Mouse (Mus musculus): ENCODE data around the gene Casq2. TPM values are rescaled to one million over a fixed set of nuclear protein-coding genes. Genes with fewer than 3 reads are reported as not detected.
A peak's percentile ranks its signal among the peaks of the same experiment; 100 is the strongest.

The Casq2 gene
- polyA plus RNA-seq, 1 experiment from 2014 or later = 0.17 TPM

DNA sequence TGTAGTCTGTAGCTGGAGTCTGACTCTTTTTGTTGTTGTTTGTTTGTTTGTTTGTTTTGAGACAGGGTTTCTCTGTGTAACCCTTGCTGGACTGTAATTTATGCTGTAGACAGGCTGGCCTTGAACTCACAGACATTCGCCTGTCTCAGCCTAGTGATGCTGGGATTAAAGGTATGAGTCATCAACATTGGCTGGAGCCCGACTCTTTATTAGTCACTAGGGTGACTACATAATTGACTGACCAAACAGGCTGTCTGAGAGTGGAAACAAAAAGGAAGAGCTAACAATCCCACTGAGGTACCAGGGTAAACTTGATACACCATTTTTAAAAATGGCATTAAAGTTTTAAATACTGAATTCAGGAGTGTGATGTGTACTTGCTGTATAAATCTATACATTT lies 96.4 kb downstream of the Casq2 start:
- H3K27me3 ChIP-seq = no peaks in the 10 kb centered on the region
- no peak for ATAC-seq
- DNase-seq (ENCODE audit: low read depth, low spot score) = no peak
- ChIA-PET POLR2A (no interaction called here), CTCF (interaction anchor here (1.0 kb wide), 2 partner anchors 10 to 61 kb away, joined by 4 read pairs; no protein-coding TSS in a partner anchor)
- in situ Hi-C loops (cut with MboI; ENCODE audit: low pct_unique_long_range_greater_than_20kb) = no loop called here
- no peak for TF ChIP-seq CTCF (IDR thresholded peaks at IDR 0.05)

DNA sequence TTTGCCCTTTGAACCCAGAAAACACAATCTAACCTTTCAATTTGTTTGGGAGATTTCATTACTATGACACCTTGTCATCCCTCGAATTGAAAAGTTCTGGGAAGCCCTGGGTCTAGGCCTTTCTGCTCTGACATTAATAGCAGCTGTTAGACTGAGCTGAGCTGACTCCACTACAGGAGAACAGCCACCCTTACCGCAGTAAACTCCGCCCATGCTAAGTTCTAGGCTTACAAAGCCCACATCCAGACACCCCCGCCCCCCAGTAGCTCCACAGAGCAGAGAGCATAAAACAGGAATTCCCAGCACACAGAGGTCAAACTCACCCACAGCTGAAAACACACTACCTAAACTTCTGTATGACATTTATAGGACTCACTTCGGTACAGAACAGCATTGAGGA lies 98.5 kb downstream of the Casq2 start:
- no peak for DNase-seq (ENCODE audit: low read depth, low spot score)
- in situ Hi-C loops (cut with MboI; ENCODE audit: low pct_unique_long_range_greater_than_20kb) = no loop called here
- H3K27me3 ChIP-seq = no peaks in the 10 kb centered on the region
- ATAC-seq = no peak
- POLR2A ChIA-PET = interaction anchor here (1.5 kb wide), 1 partner anchor 15 kb away, joined by 4 read pairs; no protein-coding TSS in a partner anchor
- CTCF ChIA-PET = interaction anchor here (1.3 to 1.5 kb wide), 2 partner anchors 9 to 41 kb away, joined by 3 to 4 read pairs; no protein-coding TSS in a partner anchor
- TF ChIP-seq CTCF (IDR thresholded peaks at IDR 0.05) = no peak

DNA sequence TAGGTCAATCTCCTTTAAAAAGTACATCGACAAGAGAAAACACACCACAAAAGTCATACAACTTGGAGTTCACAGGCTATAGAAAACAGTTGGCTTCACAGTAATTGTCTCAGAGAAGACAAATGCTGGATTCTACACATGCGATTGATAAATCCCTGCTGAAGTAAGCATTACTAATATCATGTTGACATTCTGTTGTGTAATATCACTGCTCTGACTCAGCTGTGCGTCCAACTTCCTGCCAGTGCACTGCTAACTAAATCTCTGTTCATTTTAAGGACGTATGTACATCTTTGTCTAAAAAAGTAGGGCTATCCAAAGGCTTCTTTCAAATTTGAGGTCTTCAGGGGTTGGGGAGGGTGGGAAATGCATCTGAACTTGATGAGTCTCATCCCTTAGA lies 101.2 kb downstream of the Casq2 start:
- TF ChIP-seq CTCF (IDR thresholded peaks at IDR 0.05) = no peak
- ChIA-PET CTCF (no interaction called here), POLR2A (no interaction called here)
- no peak for DNase-seq (ENCODE audit: low read depth, low spot score)
- ATAC-seq = no peak
- no peaks in the 10 kb centered on the region for H3K27me3 ChIP-seq
- in situ Hi-C loops (cut with MboI; ENCODE audit: low pct_unique_long_range_greater_than_20kb) = no loop called here

DNA sequence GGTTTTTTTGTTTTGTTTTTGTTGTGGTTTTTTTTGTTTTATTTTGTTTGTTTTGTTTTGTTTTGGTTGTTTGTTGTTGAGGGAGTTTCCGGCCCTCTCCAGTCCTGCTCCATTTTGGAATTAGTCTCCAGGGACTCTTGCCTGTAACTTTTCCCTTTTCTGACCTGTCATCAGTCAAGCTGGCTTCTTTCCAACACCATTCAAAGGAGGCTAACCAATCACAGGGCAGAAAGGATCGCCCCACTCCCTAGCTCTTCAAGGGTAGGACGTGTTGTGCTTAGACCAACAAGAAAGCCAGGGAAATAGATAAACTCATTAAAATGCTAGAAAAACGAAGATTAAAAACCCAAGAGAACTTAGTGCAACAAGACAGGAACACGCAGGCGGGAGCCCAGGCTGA lies 102.8 kb downstream of the Casq2 start:
- ATAC-seq = no peak
- in situ Hi-C loops (cut with MboI; ENCODE audit: low pct_unique_long_range_greater_than_20kb) = no loop called here
- no peak for DNase-seq (ENCODE audit: low read depth, low spot score)
- H3K27me3 ChIP-seq = no peaks in the 10 kb centered on the region
- POLR2A ChIA-PET = no interaction called here
- TF ChIP-seq CTCF (IDR thresholded peaks at IDR 0.05) = no peak
- CTCF ChIA-PET = no interaction called here

DNA sequence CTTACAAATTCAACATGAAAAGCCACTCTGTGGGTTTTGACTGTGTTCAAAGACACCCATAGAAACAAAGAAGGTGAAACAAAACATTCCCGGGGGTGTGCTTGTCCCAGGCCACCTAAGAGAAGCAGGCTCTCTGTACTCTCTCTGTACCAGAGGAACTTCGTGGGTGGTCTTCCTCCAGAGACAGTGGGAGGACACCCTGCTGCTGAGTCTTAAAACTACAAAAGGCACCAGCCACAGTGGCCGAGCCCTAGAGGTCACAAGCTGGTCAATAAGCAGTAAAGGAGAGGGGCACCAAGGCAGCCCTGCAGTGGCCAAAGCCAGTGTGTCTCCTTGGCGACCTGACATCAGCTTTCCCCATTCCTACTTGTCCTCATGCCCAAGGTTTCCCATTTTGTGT lies 103.8 kb downstream of the Casq2 start:
- no peak for DNase-seq (ENCODE audit: low read depth, low spot score)
- ChIA-PET CTCF (no interaction called here), POLR2A (no interaction called here)
- TF ChIP-seq CTCF (IDR thresholded peaks at IDR 0.05) = no peak
- ATAC-seq = no peak
- no peaks in the 10 kb centered on the region for H3K27me3 ChIP-seq
- in situ Hi-C loops (cut with MboI; ENCODE audit: low pct_unique_long_range_greater_than_20kb) = no loop called here

DNA sequence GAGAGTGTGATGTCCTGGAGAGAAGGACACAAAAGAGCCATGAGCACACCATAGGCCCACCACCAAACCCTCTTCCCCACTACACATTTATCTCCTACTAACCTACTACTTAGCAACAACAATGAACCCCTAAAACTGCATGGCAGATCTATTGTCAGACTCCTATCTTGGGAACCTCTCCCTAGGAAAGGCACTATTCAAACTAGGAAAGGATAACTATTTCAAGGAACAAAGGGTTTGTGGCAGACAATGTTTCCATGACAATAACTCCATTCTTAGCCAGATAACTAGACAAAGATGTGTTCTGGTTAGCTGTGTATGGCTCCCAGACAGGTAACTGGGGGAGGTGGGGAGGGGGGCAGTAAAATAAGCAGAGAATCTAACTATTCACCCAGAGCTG lies 104.4 kb downstream of the Casq2 start:
- POLR2A ChIA-PET = no interaction called here
- in situ Hi-C loops (cut with MboI; ENCODE audit: low pct_unique_long_range_greater_than_20kb) = no loop called here

DNA sequence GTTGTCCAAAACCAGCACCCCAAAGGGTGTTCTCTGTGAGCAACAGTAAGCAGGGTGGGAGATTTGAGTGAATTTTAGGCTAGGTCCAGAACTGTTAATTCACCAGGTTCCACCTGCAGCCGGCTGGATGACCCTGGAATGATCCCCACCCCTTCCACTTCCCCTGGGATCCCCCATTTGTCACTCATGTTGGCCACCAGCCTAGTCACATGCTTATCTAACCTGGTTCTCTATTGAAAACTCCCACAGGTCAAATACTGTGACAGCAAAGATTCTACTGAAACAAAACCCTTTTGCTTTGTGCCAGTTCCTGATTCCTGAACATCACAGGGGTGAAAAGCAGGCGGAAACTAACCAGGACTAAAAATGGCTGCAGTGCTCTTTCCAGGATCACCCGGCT lies 105.4 kb downstream of the Casq2 start:
- ChIA-PET CTCF (no interaction called here), POLR2A (no interaction called here)
- H3K27me3 ChIP-seq = no peaks in the 10 kb centered on the region
- ATAC-seq (no peak), DNase-seq (ENCODE audit: low read depth, low spot score) (no peak)
- TF ChIP-seq CTCF (IDR thresholded peaks at IDR 0.05) = no peak
- in situ Hi-C loops (cut with MboI; ENCODE audit: low pct_unique_long_range_greater_than_20kb) = no loop called here

More for the DNA sequence above, 104.4 kb downstream of the Casq2 start:
- ATAC-seq (no peak), DNase-seq (ENCODE audit: low read depth, low spot score) (no peak)
- TF ChIP-seq CTCF (IDR thresholded peaks at IDR 0.05) = no peak
- H3K27me3 ChIP-seq = no peaks in the 10 kb centered on the region
- CTCF ChIA-PET = no interaction called here

DNA sequence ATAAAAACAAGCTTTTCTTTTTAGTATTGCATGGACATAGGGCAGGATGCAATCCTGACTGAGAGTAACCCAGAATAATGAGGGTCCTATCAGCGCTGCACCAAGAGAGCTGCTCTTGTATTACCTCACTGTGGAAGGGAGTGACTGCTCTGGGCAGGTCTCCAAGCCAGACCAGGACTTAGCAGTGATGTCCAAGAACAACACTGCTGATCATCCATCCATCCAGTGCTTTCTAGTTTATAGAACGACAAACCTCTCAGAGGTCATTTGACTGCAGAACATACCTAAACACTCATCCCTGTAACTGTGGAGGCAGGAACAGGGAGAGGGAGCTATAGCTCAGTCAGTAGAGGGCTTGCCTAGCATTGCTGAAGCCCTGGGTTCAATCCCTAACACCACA lies 106.4 kb downstream of the Casq2 start:
- no peaks in the 10 kb centered on the region for H3K27me3 ChIP-seq
- in situ Hi-C loops (cut with MboI; ENCODE audit: low pct_unique_long_range_greater_than_20kb) = no loop called here
- peak; percentile 73 for ATAC-seq
- TF ChIP-seq CTCF (IDR thresholded peaks at IDR 0.05) = no peak
- POLR2A ChIA-PET = interaction anchor here (1.0 kb wide), 1 partner anchor 13 kb away, joined by 3 read pairs; no protein-coding TSS in a partner anchor
- peak; percentile 91 for DNase-seq (ENCODE audit: low read depth, low spot score)
- CTCF ChIA-PET = interaction anchor here (0.9 to 1.7 kb wide), 3 partner anchors 11 to 27 kb away, joined by 3 to 4 read pairs (median 4); no protein-coding TSS in a partner anchor

DNA sequence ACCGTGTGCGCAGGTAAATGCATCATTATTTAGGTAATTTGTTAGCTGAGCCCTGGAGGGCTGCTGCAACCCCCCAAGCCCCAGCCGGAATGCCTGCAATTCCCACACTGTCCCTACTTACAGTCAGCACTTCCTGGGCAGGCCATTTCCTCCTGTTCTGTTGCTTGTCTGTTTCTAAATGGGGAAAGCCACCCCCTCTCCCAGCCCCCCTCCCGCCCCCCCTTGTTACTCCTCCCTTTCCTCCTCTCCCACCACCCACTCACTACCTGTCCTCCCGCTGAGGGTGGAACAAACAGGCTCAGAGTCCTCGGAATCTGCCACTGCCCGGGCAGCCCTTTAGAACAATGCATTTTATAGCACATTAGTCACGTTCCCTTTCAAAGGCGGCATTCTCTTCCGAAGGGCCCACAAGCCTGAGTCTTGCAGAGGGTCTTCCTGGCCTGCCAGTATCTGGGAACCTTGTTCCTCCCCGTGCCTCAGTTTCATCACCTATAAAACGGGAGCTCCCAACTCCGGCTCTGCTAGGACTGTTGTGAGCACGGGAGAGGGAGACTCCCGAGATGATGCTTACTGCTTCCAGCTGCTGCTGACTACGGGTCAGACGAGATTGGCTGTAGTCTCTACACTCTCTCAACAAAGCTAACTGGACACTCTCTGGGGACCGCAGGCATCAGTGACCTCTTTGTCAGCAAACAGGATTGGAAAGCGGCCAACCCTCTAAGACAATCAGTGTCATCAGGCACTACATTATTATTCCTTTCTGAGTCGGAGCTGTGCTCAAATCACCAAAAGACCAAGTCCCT lies 107.5 kb downstream of the Casq2 start:
- no peak for TF ChIP-seq CTCF (IDR thresholded peaks at IDR 0.05)
- ChIA-PET POLR2A (interaction anchor here (1.0 kb wide), 1 partner anchor 12 kb away, joined by 3 read pairs; no protein-coding TSS in a partner anchor), CTCF (interaction anchor here (0.7 to 1.7 kb wide), 3 partner anchors 8 to 102 kb away, joined by 3 to 4 read pairs (median 3); no protein-coding TSS in a partner anchor)
- no peaks in the 10 kb centered on the region for H3K27me3 ChIP-seq
- ATAC-seq = no peak
- in situ Hi-C loops (cut with MboI; ENCODE audit: low pct_unique_long_range_greater_than_20kb) = no loop called here
- DNase-seq (ENCODE audit: low read depth, low spot score) = no peak

DNA sequence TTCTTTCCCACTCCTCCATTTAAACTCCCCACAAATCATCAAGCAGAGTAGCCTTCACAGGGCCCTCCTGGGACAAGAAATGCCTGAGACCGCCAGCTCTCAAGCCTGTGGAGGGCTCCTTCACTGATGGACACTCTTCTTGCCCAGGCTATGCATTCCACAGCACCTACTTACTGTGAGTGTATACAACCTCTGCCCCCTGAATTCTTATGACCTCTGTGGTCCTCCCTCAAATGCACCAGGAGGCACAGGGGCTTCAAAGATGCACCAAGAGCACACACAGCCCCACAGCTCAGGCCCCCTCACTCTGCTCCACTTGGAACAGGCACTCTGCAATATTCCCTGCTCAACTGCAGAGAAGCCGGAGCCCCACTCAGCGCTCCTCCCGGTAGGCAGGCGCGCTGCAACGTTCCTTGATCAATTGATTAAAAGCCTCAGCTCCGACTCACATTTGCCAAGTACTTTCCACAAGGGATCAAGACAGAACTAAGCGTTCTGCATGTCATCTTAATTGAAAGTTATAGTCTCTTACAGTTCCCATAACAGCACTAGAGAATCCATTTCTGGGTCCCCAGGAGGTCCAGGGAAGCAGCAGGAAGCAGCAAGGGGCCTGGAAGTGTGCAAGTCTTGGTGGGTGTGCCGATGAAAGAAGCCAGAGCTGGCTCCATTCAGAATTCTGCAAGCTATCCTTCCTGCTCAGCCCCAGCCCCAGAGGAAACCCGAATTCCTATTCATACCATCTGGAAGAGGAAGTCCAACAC lies 108.3 kb downstream of the Casq2 start:
- no peak for DNase-seq (ENCODE audit: low read depth, low spot score)
- no peak for TF ChIP-seq CTCF (IDR thresholded peaks at IDR 0.05)
- ChIA-PET POLR2A (interaction anchor here (0.5 to 1.0 kb wide), 2 partner anchors 11 to 14 kb away, joined by 3 read pairs; no protein-coding TSS in a partner anchor), CTCF (interaction anchor here (0.7 to 0.8 kb wide), 2 partner anchors 9 to 103 kb away, joined by 3 to 4 read pairs; no protein-coding TSS in a partner anchor)
- no peak for ATAC-seq
- no peaks in the 10 kb centered on the region for H3K27me3 ChIP-seq
- in situ Hi-C loops (cut with MboI; ENCODE audit: low pct_unique_long_range_greater_than_20kb) = no loop called here

DNA sequence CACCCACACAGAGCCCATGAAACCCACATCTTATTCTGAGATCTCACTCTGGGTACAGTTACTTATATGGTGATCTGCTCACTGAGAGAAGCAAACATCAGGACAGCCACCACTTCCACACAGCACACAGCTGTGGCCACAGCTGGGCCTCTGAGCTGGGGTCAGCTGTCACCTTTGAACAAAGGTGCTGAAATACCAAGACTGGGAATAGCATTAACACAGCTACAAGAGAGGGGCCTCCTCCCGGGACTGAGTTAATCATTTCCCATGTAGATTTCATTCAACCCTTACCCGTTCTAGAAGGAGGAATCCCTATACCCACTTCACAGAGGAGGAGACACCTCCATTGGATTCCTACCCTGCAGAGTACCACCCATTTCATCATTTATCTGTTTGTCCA lies 109.5 kb downstream of the Casq2 start:
- DNase-seq (ENCODE audit: low read depth, low spot score) (no peak), ATAC-seq (no peak)
- POLR2A ChIA-PET = no interaction called here
- CTCF ChIA-PET = interaction anchor here (1.2 kb wide), 1 partner anchor 28 kb away, joined by 3 read pairs; no protein-coding TSS in a partner anchor
- H3K27me3 ChIP-seq = no peaks in the 10 kb centered on the region
- TF ChIP-seq CTCF (IDR thresholded peaks at IDR 0.05) = no peak
- in situ Hi-C loops (cut with MboI; ENCODE audit: low pct_unique_long_range_greater_than_20kb) = no loop called here

Other genes with a start within 250 kb of the Casq2 start
- 1.1 TPM for gene Mab21l3, start 237.5 kb upstream of the Casq2 start, polyA plus RNA-seq (2021)
- gene Slc22a15, start 162.0 kb upstream of the Casq2 start, polyA plus RNA-seq (2021) = 21.9 TPM
- not detected for gene Nhlh2, start 76.3 kb upstream of the Casq2 start, polyA plus RNA-seq (2021)
- gene Vangl1, start 118.3 kb downstream of the Casq2 start, polyA plus RNA-seq (2021) = 43.6 TPM